Mouse (Mus musculus) left cerebral cortex, adult 18-20 months (tissue): ENCODE measurements around the gene Cacna2d3. TPM values are rescaled to one million over a fixed set of nuclear protein-coding genes. Genes with fewer than 3 reads are reported as not detected.

Source experiments
- DNase-seq, 2 experiments: peaks; one replicate each; pipeline ENCODE4 v3.0.0; 2021 to 2022; ENCODE audit warnings: low spot score in 2 of 2, mixed read lengths in 1 of 2
- total RNA-seq, 2 experiments: library from RNA; stranded (reverse); gene quantifications; 2 replicates each; pipeline ENCODE4 v1.2.3; 2021

Gene Cacna2d3
- total RNA-seq, 2 experiments from 2014 or later: 101 to 110 TPM

GRCm38 (mm10) chr14:29085493-29086159 is 636.0 kb downstream of the Cacna2d3 start:
- no peak for DNase-seq

GRCm38 (mm10) chr14:29082171-29082570 is 639.5 kb downstream of the Cacna2d3 start:
- DNase-seq: no peak

- DNase-seq: no peak
Measured at GRCm38 (mm10) chr14:29080630-29081029, 641.0 kb downstream of the Cacna2d3 start.

- DNase-seq: no peak
Measured at GRCm38 (mm10) chr14:29080228-29080627, 641.4 kb downstream of the Cacna2d3 start.

GRCm38 (mm10) chr14:29077418-29077817 is 644.2 kb downstream of the Cacna2d3 start:
- DNase-seq: no peak

GRCm38 (mm10) chr14:29073747-29074146 is 647.9 kb downstream of the Cacna2d3 start:
- no peak for DNase-seq

- DNase-seq: no peak
Measured at GRCm38 (mm10) chr14:29062676-29063075, 659.0 kb downstream of the Cacna2d3 start.

GRCm38 (mm10) chr14:29061491-29061890 is 660.2 kb downstream of the Cacna2d3 start:
- no peak for DNase-seq

GRCm38 (mm10) chr14:29060679-29061078 is 661.0 kb downstream of the Cacna2d3 start:
- no peak for DNase-seq

- DNase-seq: no peak
Measured at GRCm38 (mm10) chr14:29051951-29052835, 669.5 kb downstream of the Cacna2d3 start.

GRCm38 (mm10) chr14:29042355-29042754 is 679.3 kb downstream of the Cacna2d3 start:
- no peak for DNase-seq

GRCm38 (mm10) chr14:29041498-29041897 is 680.2 kb downstream of the Cacna2d3 start:
- DNase-seq: no peak

GRCm38 (mm10) chr14:29040606-29041364 is 680.9 kb downstream of the Cacna2d3 start:
- no peak for DNase-seq

GRCm38 (mm10) chr14:29038246-29038645 is 683.4 kb downstream of the Cacna2d3 start:
- no peak for DNase-seq

- DNase-seq: no peak
Measured at GRCm38 (mm10) chr14:29031858-29032395, 689.7 kb downstream of the Cacna2d3 start.

GRCm38 (mm10) chr14:29030519-29030918 is 691.1 kb downstream of the Cacna2d3 start:
- DNase-seq: no peak

GRCm38 (mm10) chr14:29029896-29030420 is 691.7 kb downstream of the Cacna2d3 start:
- no peak for DNase-seq

- no peak for DNase-seq
Measured at GRCm38 (mm10) chr14:29029107-29029469, 692.6 kb downstream of the Cacna2d3 start.

GRCm38 (mm10) chr14:29028391-29029106 is 693.1 kb downstream of the Cacna2d3 start:
- DNase-seq: no peak

GRCm38 (mm10) chr14:29027276-29027675 is 694.4 kb downstream of the Cacna2d3 start:
- no peak for DNase-seq
